Mouse (Mus musculus): Measurements from ENCODE around the gene Ptdss2.

Ptdss2 gene

DNA sequence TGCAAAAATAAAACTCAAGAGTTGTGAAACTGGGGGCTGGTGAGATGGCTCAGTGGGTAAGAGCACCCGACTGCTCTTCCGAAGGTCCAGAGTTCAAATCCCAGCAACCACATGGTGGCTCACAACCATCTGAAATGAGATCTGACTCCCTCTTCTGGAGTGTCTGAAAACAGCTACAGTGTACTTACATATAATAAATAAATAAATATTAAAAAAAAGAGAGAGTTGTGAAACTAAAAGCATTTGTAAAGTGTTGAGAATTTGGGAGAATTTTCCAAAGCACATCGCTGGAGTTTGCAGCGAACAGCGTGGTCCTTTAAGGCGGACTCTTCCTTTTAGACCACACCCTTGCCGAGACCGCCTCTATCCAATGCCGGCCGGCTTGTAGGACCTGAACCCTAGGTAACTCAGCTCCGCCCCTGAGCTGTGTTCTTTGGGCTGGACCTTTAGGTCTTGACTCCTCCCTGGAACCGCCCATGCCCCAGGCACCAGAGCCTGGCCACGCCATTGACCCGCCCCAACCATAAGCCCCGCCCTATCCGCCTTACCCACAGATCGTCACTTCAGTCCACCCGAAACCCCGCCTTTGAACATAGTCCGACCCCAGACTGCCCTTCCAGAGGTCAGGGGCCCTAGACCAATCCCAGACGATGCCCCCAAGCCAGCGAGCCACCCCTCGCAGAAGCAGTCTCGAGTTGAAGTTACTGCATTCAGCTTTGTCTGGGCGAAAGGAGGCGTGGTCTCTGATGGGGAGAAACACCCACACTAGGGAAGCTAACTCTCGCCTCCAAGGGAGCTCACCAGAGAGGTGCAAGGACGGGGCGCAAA is 721 bp downstream of the Ptdss2 start:
- DNase-seq (ENCODE audit: low read depth) = peak; percentile 95

DNA sequence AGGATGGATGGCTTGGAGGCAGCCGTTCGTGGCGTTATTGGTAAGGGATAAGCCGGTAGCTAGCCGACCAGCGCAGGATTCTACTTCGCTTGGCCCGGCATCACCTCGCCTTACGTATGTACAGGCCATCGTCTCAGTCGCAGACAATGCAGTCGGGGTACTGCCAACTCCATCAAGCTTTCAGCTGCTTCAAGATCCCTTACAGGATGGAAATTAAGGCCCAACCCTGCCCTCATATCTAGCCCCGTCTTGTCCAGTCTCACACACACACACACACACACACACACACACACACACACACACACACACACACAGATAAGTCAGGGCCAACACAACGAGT is 1.3 kb downstream of the Ptdss2 start:
- no peak for DNase-seq (ENCODE audit: low read depth)

DNA sequence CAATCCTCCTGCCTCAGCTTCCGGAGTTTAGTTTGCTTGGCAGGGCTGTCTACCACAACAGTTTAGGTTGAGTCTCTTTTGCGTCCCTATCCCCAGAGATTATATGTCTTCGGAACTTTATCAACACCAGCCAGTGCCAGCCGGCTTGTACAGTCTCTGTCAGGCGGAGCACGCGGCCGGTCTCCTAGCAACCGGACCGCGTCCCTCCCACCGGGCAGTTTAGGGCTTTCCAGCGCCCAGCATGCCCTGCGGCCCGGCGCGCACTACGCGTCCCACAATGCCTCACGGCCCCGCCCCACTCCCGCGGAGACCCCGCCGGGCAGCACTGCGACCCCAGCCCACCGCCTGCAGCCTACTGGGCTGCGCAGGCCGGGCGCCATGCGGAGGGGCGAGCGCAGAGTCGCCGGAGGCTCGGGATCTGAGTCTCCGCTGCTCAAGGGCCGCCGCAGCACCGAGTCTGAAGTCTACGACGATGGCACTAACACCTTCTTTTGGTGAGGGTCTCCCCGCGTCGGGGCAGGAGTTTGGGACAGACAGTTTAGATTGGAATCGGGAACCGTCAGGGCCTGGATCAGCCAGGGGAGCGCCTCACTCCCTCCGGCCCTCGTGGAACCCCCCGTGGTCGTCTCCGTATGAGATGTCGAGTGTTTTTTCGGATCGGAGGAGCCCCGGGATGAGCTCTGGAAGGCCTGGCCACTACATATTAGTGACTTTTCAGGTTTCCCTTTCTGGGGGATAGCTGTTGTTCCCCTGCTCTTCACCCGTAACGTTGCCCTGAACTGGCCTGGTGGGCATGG is 9.0 kb downstream of the Ptdss2 start:
- DNase-seq (ENCODE audit: low read depth) = peak; percentile 89

DNA sequence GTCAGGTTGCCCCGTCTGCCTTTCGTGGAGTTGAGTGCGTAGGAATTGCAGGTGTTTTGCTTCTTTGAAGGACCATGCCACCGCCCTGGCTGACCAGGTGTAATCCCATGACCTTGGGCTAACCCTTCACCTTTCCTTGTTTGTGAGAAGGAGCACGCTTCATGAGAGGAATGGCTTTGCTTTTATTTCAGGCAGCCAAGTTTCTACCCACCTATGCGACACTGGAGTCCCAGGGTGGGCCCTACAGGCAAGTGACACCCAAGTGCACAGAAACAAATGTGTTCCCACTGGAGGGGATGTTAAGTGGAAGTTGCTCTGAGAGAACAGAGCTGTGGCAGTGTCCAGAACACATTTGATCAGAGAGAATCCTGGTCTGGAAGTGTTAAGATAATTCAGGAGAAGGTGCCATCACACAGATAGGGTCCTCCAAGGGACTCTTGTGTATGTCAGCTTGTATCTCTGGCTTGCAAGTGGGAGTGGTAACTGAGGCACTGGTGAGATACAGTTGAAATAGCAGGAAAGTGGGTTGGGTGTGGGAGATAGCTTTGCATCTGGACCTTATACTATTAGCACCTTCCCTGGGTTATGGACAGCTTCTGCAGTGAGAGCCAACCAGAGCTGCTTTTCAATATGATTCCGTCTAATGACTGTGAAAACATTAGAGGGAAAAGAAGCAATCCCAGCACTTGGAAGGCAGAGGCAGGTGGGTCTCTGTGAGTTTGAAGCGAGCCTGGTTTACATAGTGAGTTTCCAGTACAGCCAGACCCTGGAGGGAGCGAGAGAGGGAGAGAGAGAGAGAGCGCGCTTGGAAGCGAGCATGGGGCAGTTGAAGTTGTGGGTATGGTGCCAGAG is 9.9 kb downstream of the Ptdss2 start:
- peak; percentile 16 for DNase-seq (ENCODE audit: low read depth)

DNA sequence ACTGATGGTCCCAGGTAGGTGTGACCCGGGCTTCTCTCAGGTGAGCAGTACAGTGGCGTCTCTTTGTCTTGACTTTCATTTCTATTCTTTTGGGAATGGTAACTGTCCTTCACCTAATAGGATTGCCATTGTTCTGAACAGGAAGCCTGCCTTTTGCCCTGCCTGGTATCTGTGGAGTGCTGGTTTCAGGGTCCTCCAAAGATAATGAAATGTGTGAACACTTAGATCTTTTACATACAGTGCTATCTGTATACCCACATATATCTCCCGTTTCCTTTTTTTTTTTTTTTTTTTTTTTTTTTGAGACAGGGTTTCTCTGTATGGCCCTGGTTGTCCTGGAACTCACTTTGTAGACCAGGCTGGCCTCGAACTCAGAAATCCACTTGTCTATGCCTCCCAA is 19.1 kb downstream of the Ptdss2 start:
- no peak for DNase-seq (ENCODE audit: low read depth)

DNA sequence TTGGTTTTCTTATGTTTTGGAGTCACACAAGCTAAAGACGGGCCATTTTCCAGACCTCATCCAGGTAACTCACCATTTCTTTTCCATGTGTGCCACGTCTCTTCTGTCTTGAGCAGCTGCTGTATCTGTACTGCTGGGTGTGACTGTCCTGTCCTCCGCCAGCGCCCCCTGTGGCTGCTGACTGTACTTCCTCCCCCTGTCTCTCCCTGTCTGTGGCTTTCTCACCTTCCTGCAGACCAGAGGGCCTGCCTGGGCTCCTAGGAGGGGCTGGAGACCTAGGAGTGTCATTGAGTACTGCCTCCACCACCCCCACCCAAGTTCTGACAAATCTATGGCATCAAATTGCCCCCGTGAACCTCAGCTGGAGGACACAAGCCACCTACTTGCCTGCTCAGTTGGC is 20.9 kb downstream of the Ptdss2 start:
- peak; percentile 66 for DNase-seq (ENCODE audit: low read depth)

DNA sequence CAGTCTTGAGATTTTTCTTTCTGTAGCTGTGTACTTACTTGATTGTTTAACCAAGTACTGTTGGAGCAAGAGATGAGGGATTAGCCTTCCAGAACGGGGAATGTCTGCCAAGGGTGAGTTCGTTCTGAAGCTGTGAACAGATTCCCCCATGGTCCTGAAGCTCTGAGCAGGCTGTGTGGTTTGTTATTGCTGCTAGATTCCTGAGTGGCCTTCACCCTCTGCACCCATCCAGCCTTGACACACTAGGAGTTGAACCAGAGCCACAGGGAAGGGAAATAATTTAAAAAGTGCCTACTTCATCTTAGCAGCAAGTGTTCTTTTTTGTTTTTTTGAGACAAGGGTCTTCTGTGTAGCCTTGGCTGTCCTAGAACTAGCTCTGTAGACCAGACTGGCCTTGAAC is 21.7 kb downstream of the Ptdss2 start:
- no peak for DNase-seq (ENCODE audit: low read depth)

DNA sequence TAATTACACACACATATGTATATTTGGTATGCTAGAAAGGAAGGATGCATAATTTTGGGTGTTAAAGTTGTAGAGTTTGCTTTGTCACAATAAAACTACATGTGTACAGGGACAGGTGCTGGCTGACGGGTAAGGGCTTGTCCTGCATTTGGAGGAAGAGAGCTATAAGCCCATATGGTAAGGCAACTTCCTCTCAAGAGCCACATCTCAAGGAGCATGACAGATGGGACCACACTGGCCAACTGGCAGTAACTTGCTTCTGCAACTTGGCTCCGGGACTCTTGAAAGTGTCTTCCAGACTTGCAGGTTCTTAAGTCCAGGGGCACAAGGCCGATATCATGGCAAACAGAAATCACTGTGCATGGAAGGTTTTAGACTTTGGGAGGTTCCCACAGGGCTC is 22.5 kb downstream of the Ptdss2 start:
- DNase-seq (ENCODE audit: low read depth) = no peak

DNA sequence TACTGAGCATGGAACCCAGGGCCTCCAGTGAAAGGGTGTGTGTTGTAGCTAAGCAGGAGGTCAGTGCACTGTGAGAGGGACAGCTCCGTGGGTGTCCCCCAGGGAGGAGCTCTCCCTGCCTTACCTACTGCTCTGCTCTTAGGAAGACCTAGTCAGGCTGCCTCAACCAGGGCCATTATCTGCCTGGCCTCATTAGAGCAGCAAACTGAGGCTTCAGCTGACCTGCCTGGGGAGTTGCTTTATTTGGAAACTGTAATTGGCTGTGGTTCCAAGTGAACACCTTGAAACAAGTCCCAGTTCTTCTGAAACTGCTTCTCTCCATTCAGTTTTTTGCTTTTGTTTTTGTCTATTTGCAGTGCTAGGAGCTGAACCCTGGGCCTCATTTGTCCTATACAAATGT is 23.2 kb downstream of the Ptdss2 start:
- DNase-seq (ENCODE audit: low read depth) = no peak

DNA sequence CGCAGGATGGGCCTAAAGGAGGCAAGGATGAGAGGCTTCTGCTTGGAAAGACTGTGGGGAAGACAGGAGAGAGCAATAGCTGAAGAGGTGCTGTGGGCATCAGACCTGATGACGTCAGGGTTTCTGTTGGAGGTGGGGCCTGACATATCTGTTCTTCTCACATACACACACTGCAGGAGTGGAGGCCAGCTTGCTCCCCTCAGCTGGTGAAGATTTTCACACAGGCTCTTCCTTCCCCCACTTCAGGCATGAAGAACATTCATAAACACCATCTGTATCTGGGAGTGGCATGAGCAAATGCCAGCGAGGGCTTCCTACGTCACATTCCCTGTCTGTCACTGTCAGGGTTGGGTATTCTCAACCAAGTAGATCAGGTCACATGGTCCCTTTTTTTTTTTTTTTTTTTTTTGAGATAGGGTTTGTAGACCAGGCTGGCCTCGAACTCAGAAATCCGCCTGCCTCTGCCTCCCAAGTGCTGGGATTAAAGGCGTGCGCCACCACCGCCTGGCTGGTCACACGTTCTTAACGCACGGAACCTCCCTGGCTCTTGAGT is 23.9 kb downstream of the Ptdss2 start:
- DNase-seq (ENCODE audit: low read depth) = no peak

DNA sequence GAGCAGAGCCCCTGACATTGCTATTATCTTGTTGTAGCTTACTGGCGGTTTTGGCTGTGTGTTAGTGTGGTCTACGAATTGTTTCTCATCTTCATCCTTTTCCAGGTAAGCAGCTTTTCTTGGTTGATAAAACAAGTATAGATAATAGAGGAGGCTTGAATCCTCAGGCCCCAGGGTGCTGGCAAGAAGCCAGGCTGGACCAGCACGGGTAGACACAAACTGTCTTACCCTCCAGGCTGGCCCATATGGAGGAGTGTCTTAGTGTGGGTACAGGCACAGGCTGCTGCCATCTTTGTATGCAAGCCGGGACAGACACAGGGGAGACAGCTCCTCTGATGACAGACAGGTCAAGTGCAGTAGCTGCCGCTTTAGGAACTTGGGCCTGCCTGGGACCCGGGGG is 24.9 kb downstream of the Ptdss2 start:
- no peak for DNase-seq (ENCODE audit: low read depth)

DNA sequence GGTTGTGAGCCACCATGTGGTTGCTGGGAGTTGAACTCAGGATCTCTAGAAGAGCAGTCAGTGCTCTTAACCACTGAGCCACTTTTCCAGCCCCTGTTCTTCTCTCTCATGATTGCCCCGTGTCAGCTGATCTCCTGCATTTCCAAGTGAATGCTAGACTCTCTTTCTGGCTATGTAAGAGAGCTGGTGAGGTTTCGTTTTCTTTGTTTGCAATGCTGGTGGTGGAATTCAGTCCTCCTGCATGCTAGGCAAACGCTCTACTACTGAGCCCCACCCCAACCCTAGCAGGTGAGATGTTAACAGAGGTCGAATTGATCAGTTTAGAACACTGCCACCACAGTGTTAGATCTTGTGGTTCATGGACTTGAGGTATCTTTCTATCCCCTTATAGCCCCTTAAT is 26.5 kb downstream of the Ptdss2 start:
- DNase-seq (ENCODE audit: low read depth) = no peak

DNA sequence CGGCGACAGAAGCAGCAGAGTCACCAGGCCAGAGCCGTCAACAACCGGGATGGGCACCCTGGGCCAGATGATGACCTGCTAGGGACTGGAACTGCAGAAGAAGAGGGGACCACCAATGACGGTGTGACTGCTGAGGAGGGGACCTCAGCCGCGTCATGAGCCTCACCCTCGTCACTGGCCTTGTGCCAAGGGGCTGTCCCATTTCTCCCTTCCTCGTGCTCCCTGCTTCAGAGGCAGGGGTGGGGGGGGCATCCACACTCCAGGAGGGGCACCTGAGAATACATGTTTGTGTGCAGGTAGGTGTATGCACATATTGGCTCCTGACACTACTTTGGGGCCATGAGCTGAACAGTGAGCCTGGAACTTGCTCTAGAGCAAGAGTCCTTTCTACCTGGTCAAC is 33.2 kb downstream of the Ptdss2 start:
- DNase-seq (ENCODE audit: low read depth) = no peak

DNA sequence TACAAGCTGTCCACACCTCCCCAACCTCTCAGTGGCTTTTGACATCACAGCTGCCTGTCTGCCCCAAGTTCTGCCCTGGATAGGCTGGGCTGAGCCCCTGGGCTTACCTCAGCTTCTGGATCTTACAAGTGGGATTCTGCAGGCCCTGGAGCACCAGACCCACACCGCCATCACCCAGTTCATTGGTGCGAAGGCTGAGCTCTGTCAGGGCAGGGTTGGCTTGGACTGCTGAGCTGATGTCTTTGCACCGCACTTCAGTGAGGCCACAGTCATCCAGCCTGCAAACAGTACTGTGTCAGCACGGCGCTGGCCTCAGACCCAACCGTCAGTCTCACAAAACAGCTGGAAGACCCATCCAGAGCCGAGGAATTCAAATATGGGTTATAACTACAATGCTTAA is 42.2 kb downstream of the Ptdss2 start:
- no peak for DNase-seq (ENCODE audit: low read depth)

DNA sequence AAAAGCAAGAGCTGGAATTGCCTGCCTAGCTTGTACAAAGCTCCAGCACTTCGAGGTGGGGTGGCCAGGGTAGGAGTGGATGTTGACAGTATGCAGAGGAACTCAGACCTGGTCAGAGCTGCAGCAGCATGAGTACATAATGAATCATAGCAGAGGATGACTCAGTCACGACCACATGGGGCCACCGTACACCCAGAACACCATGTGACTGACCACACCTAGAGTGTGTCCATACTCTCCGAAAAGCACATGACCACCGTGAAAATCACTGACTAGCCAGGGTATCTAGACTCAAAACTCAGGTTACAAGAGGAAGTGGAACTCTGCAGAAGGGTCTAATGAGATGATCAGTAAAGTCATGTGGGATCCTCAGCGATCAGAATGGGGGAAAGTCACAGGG is 42.7 kb downstream of the Ptdss2 start:
- no peak for DNase-seq (ENCODE audit: low read depth)

DNA sequence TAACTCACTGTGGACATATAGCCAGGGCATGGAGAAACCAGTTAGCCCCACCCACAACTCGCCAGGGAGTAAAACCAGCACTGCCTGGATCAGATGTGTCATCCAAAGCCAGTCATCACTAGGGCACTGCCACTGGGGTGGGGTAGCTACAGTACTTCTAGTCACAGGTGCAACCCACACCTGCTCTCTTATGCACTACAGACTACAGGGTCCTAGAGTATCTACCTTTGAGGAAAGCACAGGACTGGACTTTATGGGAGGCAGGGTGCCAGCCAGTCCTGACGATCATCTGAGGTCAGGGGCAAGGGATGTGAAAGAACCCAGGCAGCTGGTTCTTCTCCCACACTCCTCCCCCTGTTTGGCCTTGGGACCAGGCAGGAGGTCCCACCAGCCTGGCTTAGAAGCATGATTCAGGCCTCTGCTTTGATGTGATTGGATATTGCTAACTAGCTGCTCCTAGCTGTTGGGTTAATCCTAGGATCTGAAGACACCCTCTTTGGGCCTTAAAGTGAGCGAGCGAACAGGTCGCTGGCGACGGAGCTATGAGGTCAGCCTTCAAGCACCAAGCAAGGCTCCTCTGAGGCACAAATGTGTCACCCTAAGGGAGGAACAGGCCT is 45.8 kb downstream of the Ptdss2 start:
- no peak for DNase-seq (ENCODE audit: low read depth)

DNA sequence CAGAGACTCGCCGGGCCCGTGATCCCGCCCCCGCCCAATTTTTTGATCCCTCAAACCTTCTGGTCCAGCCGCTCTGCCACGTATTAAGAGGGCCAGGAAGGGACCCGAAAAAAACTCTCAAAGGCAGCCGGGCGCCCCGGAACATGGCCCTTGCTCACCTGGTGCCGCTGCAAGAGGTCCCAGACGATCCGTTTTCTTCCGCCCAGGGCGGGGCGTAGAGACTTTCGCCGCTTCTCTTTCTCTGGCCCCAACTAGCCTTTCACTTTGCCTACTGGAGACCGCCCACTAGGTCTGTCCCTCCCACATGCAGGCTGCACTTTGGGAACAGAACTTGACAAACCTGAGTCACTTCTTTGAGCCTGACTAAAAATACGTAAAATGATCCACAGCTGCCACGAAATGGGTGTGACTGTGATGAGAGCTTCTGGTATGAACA is 46.4 kb downstream of the Ptdss2 start:
- DNase-seq (ENCODE audit: low read depth) = peak; percentile 58

DNA sequence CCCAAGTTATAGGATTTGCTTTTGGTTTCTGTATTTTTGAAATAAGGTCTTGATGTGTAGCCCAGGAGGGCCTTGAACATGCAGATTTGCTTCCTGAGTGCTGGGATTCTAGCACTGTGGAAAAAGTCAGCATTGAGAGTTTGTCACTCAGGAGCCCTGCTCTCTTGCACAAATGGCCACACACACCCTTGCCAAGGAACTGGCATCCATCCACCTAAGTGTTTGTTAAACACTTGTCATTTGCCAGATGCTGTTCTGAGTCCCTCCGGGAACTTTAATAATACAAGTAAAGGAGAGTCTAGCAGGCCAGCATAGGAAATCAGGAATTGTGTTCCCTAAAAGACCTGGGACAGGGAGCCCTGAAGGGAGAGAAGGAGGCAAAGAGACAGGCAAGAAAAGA is 47.1 kb downstream of the Ptdss2 start:
- DNase-seq (ENCODE audit: low read depth) = no peak

DNA sequence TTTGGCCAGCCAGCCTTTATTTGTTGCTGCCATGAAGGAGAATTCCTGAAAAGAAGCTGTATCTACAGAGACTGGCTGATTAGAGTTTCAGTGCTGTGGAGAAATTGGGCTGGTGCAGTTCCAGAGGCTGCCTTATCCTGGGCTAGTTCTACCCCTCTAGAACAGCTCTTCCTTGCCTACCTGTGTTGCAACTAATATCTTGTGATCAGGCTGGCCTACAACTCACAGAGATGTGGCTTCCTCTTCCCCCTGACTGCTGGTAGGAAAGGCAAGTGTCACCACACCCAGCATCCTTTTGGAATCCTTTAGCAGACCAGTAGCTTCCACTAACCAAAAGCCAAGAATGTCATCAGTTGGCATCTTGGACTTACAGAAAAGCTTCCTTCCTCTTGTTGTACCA is 47.7 kb downstream of the Ptdss2 start:
- no peak for DNase-seq (ENCODE audit: low read depth)

DNA sequence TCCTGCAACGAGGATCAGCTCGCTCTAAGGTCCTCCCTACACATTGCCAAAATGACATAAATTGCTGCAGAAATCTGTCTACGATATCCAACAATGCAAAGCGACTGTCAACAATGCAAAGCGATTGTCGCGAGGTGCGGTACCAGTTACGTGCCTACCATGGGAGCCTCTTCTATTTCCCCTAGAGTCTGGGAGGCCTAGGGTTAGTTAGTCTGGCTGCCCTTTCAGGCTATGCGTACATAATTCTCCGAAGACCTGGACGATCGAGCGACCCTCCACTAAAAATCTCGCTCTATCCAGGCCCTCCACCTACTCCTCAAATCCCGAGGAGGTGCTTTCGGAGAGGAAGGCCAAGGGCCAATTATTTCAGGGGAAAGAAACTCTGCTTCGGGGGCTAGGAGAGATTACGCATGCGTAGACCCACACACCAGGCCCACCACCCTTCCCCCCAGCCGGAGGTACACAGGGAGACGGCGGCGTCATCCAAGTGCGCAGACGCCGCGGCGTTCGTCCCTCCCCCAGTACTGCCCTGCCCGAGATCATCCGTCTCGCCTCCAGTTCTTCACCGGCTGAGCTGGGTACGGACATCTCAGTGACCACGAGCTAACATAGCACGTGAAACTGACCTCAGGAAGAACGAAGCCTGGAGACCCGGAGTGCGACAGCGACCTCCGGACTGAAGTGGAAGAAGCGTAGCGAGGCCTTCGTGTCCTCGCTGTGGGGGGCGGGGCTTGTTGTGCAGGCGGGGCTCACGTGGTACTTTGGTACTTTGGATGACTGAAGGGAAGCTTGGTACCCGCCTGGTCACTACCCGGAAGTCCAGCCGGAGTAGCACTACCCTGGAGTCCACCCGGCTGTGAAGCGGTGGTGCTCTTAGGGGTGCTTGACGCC is 50.2 kb downstream of the Ptdss2 start, which contains the start of gene Rnh1:
Rnh1 (minus strand) TSS at position 742 of the 891 bp plus-strand sequence.
- DNase-seq (ENCODE audit: low read depth) = peak; percentile 95

Data from naive thymus-derived CD4-positive, alpha-beta T cell, adult 2 months (primary cell).